ENCODE assay signal across 16 mouse cellular contexts in genomic region chr5:118367047-118367446, GRCm38 (mm10).
DNase-seq lines count a peak whose midpoint lies in the region; ATAC-seq and TF ChIP-seq lines count a peak whose summit lies in the region.
"Had no signal": no experiment of that assay in that cellular context is flagged by ENCODE, and none has a peak within 500 bp of the region (broad histone marks: within the 10 kb centered on the region; RNA-seq: fewer than 3 reads in every experiment).

No protein-coding gene starts in this region.

- no peak overlapping the region for H3K4me3 ChIP-seq in gastrocnemius, adult 2 months
- no peak overlapping the region for H3K4me3 ChIP-seq in heart, postnatal 0 days (ENCODE audit: low read depth, low read length)
- H3K4me3 ChIP-seq in embryonic fibroblast, embryonic 13.5 days (ENCODE audit: insufficient read depth, low read length), result no peak overlapping the region
- no peak overlapping the region for H3K4me3 ChIP-seq in olfactory bulb, adult 2 months (ENCODE audit: insufficient read depth, low read depth, low read length)
- H3K4me3 ChIP-seq: forebrain, embryonic 12.5 days; hindbrain, embryonic 15.5 days; layer of hippocampus, adult 2 months; limb, embryonic 12.5 days; neural tube, embryonic 15.5 days had no signal

- 36% methylated on average over 11 of the region's 11 CpGs for WGBS in heart, postnatal 0 days
- WGBS in olfactory bulb, adult 2 months, result 37% methylated on average over 11 of the region's 11 CpGs

- TF ChIP-seq POLR2A in embryonic fibroblast, embryonic 13.5 days (IDR thresholded peaks at IDR 0.05; ENCODE audit: low read depth, low read length), result no peak
- no peak for TF ChIP-seq POLR2A in olfactory bulb, adult 2 months (IDR thresholded peaks at IDR 0.05; ENCODE audit: insufficient read depth, low read depth, low read length)

- no peak overlapping the region for H3K9ac ChIP-seq in heart, postnatal 0 days (replicated peaks; ENCODE audit: low read depth, low read length)
- H3K9ac ChIP-seq: forebrain, embryonic 12.5 days; hindbrain, embryonic 15.5 days; limb, embryonic 12.5 days; neural tube, embryonic 15.5 days had no signal

- no peaks in the 10 kb centered on the region for H3K9me3 ChIP-seq in heart, postnatal 0 days (replicated peaks; ENCODE audit: control insufficient read depth, low read length)
- H3K9me3 ChIP-seq: forebrain, embryonic 12.5 days; hindbrain, embryonic 15.5 days; limb, embryonic 12.5 days; neural tube, embryonic 15.5 days had no signal

- no peaks in the 10 kb centered on the region for H3K36me3 ChIP-seq in heart, postnatal 0 days (replicated peaks; ENCODE audit: control insufficient read depth, insufficient read depth, low read length)
- H3K36me3 ChIP-seq: forebrain, embryonic 12.5 days; hindbrain, embryonic 15.5 days; limb, embryonic 12.5 days; neural tube, embryonic 15.5 days had no signal

- intact Hi-C loops in gastrocnemius, adult 2 months (cut with DNase I), result no loop called here
- intact Hi-C loops in gastrocnemius, postnatal 36 days (cut with DNase I), result loop anchor here (5.0 kb wide), 1 partner anchor 110 kb away; no protein-coding TSS in a partner anchor
- intact Hi-C loops in heart, postnatal 25 days (cut with DNase I), result no loop called here

- peaks cover 6% of the 10 kb centered on the region; the same call in 1 of the 2 replicates for H3K4me1 ChIP-seq in heart, postnatal 0 days (ENCODE audit: control insufficient read depth, insufficient read depth)
- H3K4me1 ChIP-seq in embryonic fibroblast, embryonic 13.5 days (ENCODE audit: control insufficient read depth, insufficient read depth, low read length), result no peaks in the 10 kb centered on the region
- H3K4me1 ChIP-seq in olfactory bulb, adult 2 months (ENCODE audit: control insufficient read depth, insufficient read depth, low read length), result peaks cover 8% of the 10 kb centered on the region
- H3K4me1 ChIP-seq: forebrain, embryonic 12.5 days; hindbrain, embryonic 15.5 days; neural tube, embryonic 15.5 days had no signal

- no peaks in the 10 kb centered on the region for H3K27me3 ChIP-seq in heart, postnatal 0 days (ENCODE audit: control insufficient read depth, insufficient read depth, low read length)
- H3K27me3 ChIP-seq: forebrain, embryonic 12.5 days; hindbrain, embryonic 15.5 days; neural tube, embryonic 15.5 days had no signal

- no peak for TF ChIP-seq CTCF in gastrocnemius, adult 2 months (IDR thresholded peaks at IDR 0.05)
- TF ChIP-seq CTCF in heart, postnatal 0 days (IDR thresholded peaks at IDR 0.05; ENCODE audit: low read depth), result no peak
- peak; percentile 3; the same call in 1 of the 2 replicates for TF ChIP-seq CTCF in embryonic fibroblast, embryonic 13.5 days (IDR thresholded peaks at IDR 0.05; ENCODE audit: borderline replicate concordance, insufficient read depth, low read length)
- no peak for TF ChIP-seq CTCF in olfactory bulb, adult 2 months (IDR thresholded peaks at IDR 0.05; ENCODE audit: insufficient read depth, low read depth, low read length)

- DNase-seq in gastrocnemius, adult 2 months, result peak; percentile 50
- DNase-seq in gastrocnemius, postnatal 36 days, result no peak
- DNase-seq in heart, postnatal 0 days (ENCODE audit: low spot score), result peak; percentile 81
- DNase-seq in heart, postnatal 25 days (ENCODE audit: low spot score), result no peak
- DNase-seq in ovary, postnatal 36 days (ENCODE audit: low spot score), result no peak

- peak; percentile 70 for ATAC-seq in heart, postnatal 0 days (ENCODE audit: insufficient read depth, low read depth)
- ATAC-seq in activated CD4-positive, CD25-positive, alpha-beta regulatory T cell, adult 4 months, result no peak
- ATAC-seq: intestine, postnatal 0 days had no signal

- TF ChIP-seq EP300 in heart, postnatal 0 days (IDR thresholded peaks at IDR 0.05; ENCODE audit: low read depth), result no peak

- no peak overlapping the region for H3K4me2 ChIP-seq in heart, postnatal 0 days (ENCODE audit: low read depth, low read length)
- H3K4me2 ChIP-seq: forebrain, embryonic 12.5 days; hindbrain, embryonic 15.5 days; limb, embryonic 12.5 days; midbrain, embryonic 11.5 days; neural tube, embryonic 15.5 days had no signal

- peak overlapping the region; percentile 76 for H3K27ac ChIP-seq in gastrocnemius, adult 2 months
- peak overlapping the region; percentile 41 for H3K27ac ChIP-seq in heart, postnatal 0 days (ENCODE audit: low read depth)
- H3K27ac ChIP-seq in embryonic fibroblast, embryonic 13.5 days (ENCODE audit: insufficient read depth, low read length), result no peak overlapping the region
- H3K27ac ChIP-seq in olfactory bulb, adult 2 months (ENCODE audit: insufficient read depth, low read depth, low read length), result peak overlapping the region; percentile 3
- H3K27ac ChIP-seq: forebrain, embryonic 12.5 days; hindbrain, embryonic 15.5 days; kidney, postnatal 0 days; layer of hippocampus, adult 2 months; limb, embryonic 12.5 days; neural tube, embryonic 15.5 days had no signal

Comparison
In these comparisons a context has a peak if more than half of its experiments do, and no peak if none do; other contexts are left out.
1. DNase-seq: peak in gastrocnemius, adult 2 months (single experiment) and heart, postnatal 0 days (single experiment); none in gastrocnemius, postnatal 36 days (0 of 2), heart, postnatal 25 days (single experiment) and ovary, postnatal 36 days (single experiment).